In the genomic region with DNA sequence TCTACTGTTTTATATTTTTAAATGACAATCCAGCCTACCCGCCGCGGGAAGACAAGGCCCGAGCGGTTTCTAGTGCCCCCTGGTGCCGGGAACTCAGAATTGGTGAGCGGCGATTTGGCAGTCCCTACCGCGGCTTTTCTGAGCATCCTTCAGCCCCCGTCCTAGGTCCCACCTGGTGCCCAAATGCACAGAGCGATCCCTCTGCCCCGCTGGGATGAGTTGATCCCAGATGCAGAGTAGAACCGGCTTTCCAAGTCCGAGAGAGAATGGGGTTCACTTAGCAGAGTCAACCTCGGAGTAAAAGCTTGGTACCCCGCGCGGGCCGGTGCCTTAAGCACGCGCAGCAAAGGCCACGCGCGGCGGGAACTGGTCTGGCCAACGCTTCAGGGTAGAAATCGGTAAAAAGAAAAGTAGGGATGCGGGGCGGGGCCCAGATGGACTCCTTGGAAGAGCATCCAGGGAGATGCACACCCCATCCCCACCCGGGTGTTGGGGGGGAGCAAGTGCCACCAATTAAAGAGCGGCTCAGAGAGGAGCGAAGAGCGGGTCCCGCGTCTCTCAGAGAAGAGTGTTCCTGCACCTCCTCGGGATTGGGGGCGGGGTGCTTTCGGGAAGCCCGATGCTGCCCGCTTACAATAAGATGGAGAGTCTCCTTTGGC, we compare ENCODE assay signal across 8 mouse cellular contexts. TPM values are rescaled to one million over a fixed set of nuclear protein-coding genes. Genes with fewer than 3 reads are reported as not detected.
A peak's percentile ranks its signal among the peaks of the same experiment; 100 is the strongest.
DNase-seq lines count a peak whose midpoint lies in the region; ATAC-seq and TF ChIP-seq lines count a peak whose summit lies in the region.

No protein-coding gene starts in this region.

- peak overlapping the region; percentile 47 for H3K4me3 ChIP-seq in forebrain, embryonic 13.5 days
- H3K4me3 ChIP-seq in heart, embryonic 16.5 days (ENCODE audit: low read length), result peak overlapping the region; percentile 60
- peak overlapping the region; percentile 66 for H3K4me3 ChIP-seq in layer of hippocampus, adult 2 months
- H3K4me3 ChIP-seq in lung, embryonic 15.5 days, result peak overlapping the region; percentile 46

- TF ChIP-seq CTCF in layer of hippocampus, adult 2 months (conservative IDR thresholded peaks at IDR 0.05), result peak; percentile 89

- peaks cover 48% of the 10 kb centered on the region for H3K4me1 ChIP-seq in forebrain, embryonic 13.5 days
- H3K4me1 ChIP-seq in heart, embryonic 16.5 days (ENCODE audit: control insufficient read depth, insufficient read depth, low read length), result peaks cover 17% of the 10 kb centered on the region
- peaks cover 42% of the 10 kb centered on the region for H3K4me1 ChIP-seq in lung, embryonic 15.5 days

- H3K27ac ChIP-seq in forebrain, embryonic 13.5 days, result no peak overlapping the region
- H3K27ac ChIP-seq in heart, embryonic 16.5 days (ENCODE audit: low read length), result no peak overlapping the region
- no peak overlapping the region for H3K27ac ChIP-seq in layer of hippocampus, adult 2 months
- no peak overlapping the region for H3K27ac ChIP-seq in lung, embryonic 15.5 days

- H3K36me3 ChIP-seq in forebrain, embryonic 13.5 days (ENCODE audit: poor library complexity, severe bottlenecking), result no peaks in the 10 kb centered on the region
- H3K36me3 ChIP-seq in heart, embryonic 16.5 days (ENCODE audit: control insufficient read depth, insufficient read depth), result no peaks in the 10 kb centered on the region
- no peaks in the 10 kb centered on the region for H3K36me3 ChIP-seq in lung, embryonic 15.5 days

- H3K9ac ChIP-seq in forebrain, embryonic 13.5 days, result peak overlapping the region; percentile 53
- peak overlapping the region; percentile 60; the same call in 1 of the 2 replicates for H3K9ac ChIP-seq in heart, embryonic 16.5 days (ENCODE audit: low read length)
- no peak overlapping the region for H3K9ac ChIP-seq in lung, embryonic 15.5 days

- peak overlapping the region; percentile 90 for H3K4me2 ChIP-seq in forebrain, embryonic 13.5 days
- peak overlapping the region; percentile 92 for H3K4me2 ChIP-seq in heart, embryonic 16.5 days (ENCODE audit: low read depth, low read length)
- peak overlapping the region; percentile 95 for H3K4me2 ChIP-seq in lung, embryonic 15.5 days

- H3K9me3 ChIP-seq in forebrain, embryonic 13.5 days (replicated peaks), result no peaks in the 10 kb centered on the region
- H3K9me3 ChIP-seq in heart, embryonic 16.5 days (replicated peaks; ENCODE audit: control insufficient read depth, low read length), result no peaks in the 10 kb centered on the region
- H3K9me3 ChIP-seq in lung, embryonic 15.5 days, result no peaks in the 10 kb centered on the region

- peaks cover 100% of the 10 kb centered on the region for H3K27me3 ChIP-seq in forebrain, embryonic 13.5 days
- H3K27me3 ChIP-seq in heart, embryonic 16.5 days (ENCODE audit: control insufficient read depth, insufficient read depth, low read length), result peaks cover 83% of the 10 kb centered on the region
- H3K27me3 ChIP-seq in lung, embryonic 15.5 days, result peaks cover 100% of the 10 kb centered on the region

- peak; percentile 38; the same call in 1 of the 2 replicates for ATAC-seq in cerebellum, adult (ENCODE audit: insufficient number of reproducible peaks, low FRiP score, low TSS enrichment)
- peak; percentile 74 for ATAC-seq in forebrain, embryonic 13.5 days
- ATAC-seq in heart, embryonic 16.5 days (replicated peaks; ENCODE audit: extremely low read depth, insufficient read depth, low FRiP score), result no peak; the same call in 1 of the 2 replicates
- ATAC-seq in lung, embryonic 15.5 days (ENCODE audit: borderline replicate concordance, extremely low read depth, low FRiP score, low TSS enrichment), result peak; percentile 43; the same call in 1 of the 2 replicates
- no peak for ATAC-seq in inflammation-experienced regulatory T-cells, adult 6 months

- peak; percentile 87 for DNase-seq in Muller cell, postnatal 12 days (ENCODE audit: inconsistent ontology term)
- peak; percentile 69 to 84 for DNase-seq in layer of hippocampus, adult 2 months (ENCODE audit: low spot score in 2 of 2)
- peak; percentile 76 for DNase-seq in retina, postnatal 1 day

- WGBS in forebrain, embryonic 13.5 days, result under 1% methylated on average over 41 of the region's 41 CpGs
- under 1% methylated on average over 41 of the region's 41 CpGs for WGBS in heart, embryonic 16.5 days
- WGBS in lung, embryonic 15.5 days, result under 1% methylated on average over 41 of the region's 41 CpGs

RNA-seq across cellular contexts. Expression of a gene that starts 2.4 kb away (rescaled TPM):
- not detected in 2 replicates for polyA plus RNA-seq in forebrain, embryonic 13.5 days (2015; fragmentation: Nextera tagmentation; extraction: Ambion mirVana)
- polyA plus RNA-seq in heart, embryonic 16.5 days (2015; fragmentation: Nextera tagmentation; extraction: Ambion mirVana), result 0.12 and 0.14 TPM in 2 replicates
- under 1 TPM; 0.15 to 0.25 TPM for total RNA-seq in layer of hippocampus, adult 2 months (2021)
- polyA plus RNA-seq in lung, embryonic 15.5 days (2015; fragmentation: Nextera tagmentation; extraction: Ambion mirVana), result 0.06 and 0.09 TPM in 2 replicates
- not detected for polyA plus RNA-seq in inflammation-experienced regulatory T-cells, adult 6 months (2017; shearing (Covaris generic))

Comparison
In these comparisons a context has a peak if more than half of its experiments do, and no peak if none do; other contexts are left out.
1. ATAC-seq: peak in cerebellum, adult (single experiment), forebrain, embryonic 13.5 days (single experiment) and lung, embryonic 15.5 days (single experiment); none in heart, embryonic 16.5 days (single experiment) and inflammation-experienced regulatory T-cells, adult 6 months (single experiment).
2. Peak in every context shown above with its lines, with median percentiles within 50 percentile points of each other: DNase-seq, H3K4me2 ChIP-seq and H3K4me3 ChIP-seq.